Mouse (Mus musculus) gastrocnemius, adult 8-10 months (tissue): ENCODE data around the gene Atf6b. TPM values are rescaled to one million over a fixed set of nuclear protein-coding genes. Genes with fewer than 3 reads are reported as not detected.
A peak's percentile ranks its signal among the peaks of the same experiment; 100 is the strongest.

Experiments
- DNase-seq, 2 experiments: peaks; one replicate each; pipeline ENCODE4 v3.0.0; 2022; ENCODE audit warnings: low spot score in 2 of 2
- total RNA-seq, 4 experiments: library from RNA; stranded (reverse); gene quantifications; 2 replicates each; pipeline ENCODE4 v1.2.4; 2022

Atf6b gene
- total RNA-seq, 4 experiments from 2014 or later = 5.4 to 7.6 (median 6.3) TPM

- peak; percentile 46 to 63 for DNase-seq
Observed at GRCm38 (mm10) chr17:34690458-34690857, 43.5 kb downstream of the Atf6b start.

- peak; percentile 84 to 90 for DNase-seq
Observed at GRCm38 (mm10) chr17:34692906-34693305, 46.0 kb downstream of the Atf6b start.

- DNase-seq = no peak
Observed at GRCm38 (mm10) chr17:34699575-34700408, 52.8 kb downstream of the Atf6b start.

- no peak for DNase-seq
Observed at GRCm38 (mm10) chr17:34700671-34701071, 53.7 kb downstream of the Atf6b start.

Other genes with a start within 250 kb of the Atf6b start
- not detected for gene BC051142, start 248.3 kb upstream of the Atf6b start, total RNA-seq
- not detected for gene Btnl4, start 169.8 kb upstream of the Atf6b start, total RNA-seq
- not detected for gene Btnl6, start 129.8 kb upstream of the Atf6b start, total RNA-seq
- 1 to 10 TPM; 4.6 to 8.2 (median 5.7) TPM for gene Notch4, start 82.9 kb upstream of the Atf6b start, total RNA-seq
- 1 to 10 TPM in 1 of 4 experiments, under 1 TPM in 3; 0.53 to 1.8 (median 0.77) TPM for gene Gpsm3, start 57.3 kb upstream of the Atf6b start, total RNA-seq
- gene Pbx2, start 55.9 kb upstream of the Atf6b start, total RNA-seq = 10 to 100 TPM in 3 of 4 experiments, 1 to 10 TPM in 1; 9.1 to 15.4 (median 13.8) TPM
- gene Ager, start 49.3 kb upstream of the Atf6b start, total RNA-seq = under 1 TPM in 1 of 4 experiments, not detected in 3; 0.19 TPM
- gene Rnf5, start 43.5 kb upstream of the Atf6b start, total RNA-seq = 10 to 100 TPM; 20.2 to 23.9 (median 22.7) TPM
- 100 to 1,000 TPM in 2 of 4 experiments, 10 to 100 TPM in 2; 89.5 to 104 (median 97.0) TPM for gene Agpat1, start 42.9 kb upstream of the Atf6b start, total RNA-seq
- gene Egfl8, start 31.2 kb upstream of the Atf6b start, total RNA-seq = 1 to 10 TPM in 3 of 4 experiments, under 1 TPM in 1; 0.77 to 1.4 (median 1.1) TPM
- 10 to 100 TPM; 38.0 to 40.7 (median 39.9) TPM for gene Ppt2, start 18.6 kb upstream of the Atf6b start, total RNA-seq
- gene Prrt1, start 17.6 kb upstream of the Atf6b start, total RNA-seq = under 1 TPM in 3 of 4 experiments, not detected in 1; 0.12 to 0.35 (median 0.25) TPM
- gene Fkbpl, start 2.4 kb upstream of the Atf6b start, total RNA-seq = 1 to 10 TPM; 5.3 to 9.4 (median 8.9) TPM
- 10 to 100 TPM; 18.1 to 27.4 (median 23.3) TPM for gene Tnxb, start 23.4 kb downstream of the Atf6b start, total RNA-seq
- 10 to 100 TPM in 1 of 4 experiments, 1 to 10 TPM in 3; 1.3 to 10.9 (median 4.9) TPM for gene C4b, start 96.7 kb downstream of the Atf6b start, total RNA-seq
- gene Cyp21a1, start 157.4 kb downstream of the Atf6b start, total RNA-seq = 1 to 10 TPM in 1 of 4 experiments, under 1 TPM in 1, not detected in 2; 0.34 to 3.1 TPM
- gene Stk19, start 189.8 kb downstream of the Atf6b start, total RNA-seq = 1 to 10 TPM; 5.6 to 8.0 (median 6.9) TPM
- gene Dxo, start 189.9 kb downstream of the Atf6b start, total RNA-seq = 1 to 10 TPM; 7.3 to 9.9 (median 8.6) TPM
- gene Skiv2l, start 203.1 kb downstream of the Atf6b start, total RNA-seq = 10 to 100 TPM; 21.3 to 23.4 (median 21.9) TPM
- gene Nelfe, start 203.2 kb downstream of the Atf6b start, total RNA-seq = 10 to 100 TPM in 1 of 4 experiments, 1 to 10 TPM in 3; 7.6 to 10.4 (median 8.9) TPM
- 1 to 10 TPM in 3 of 4 experiments, under 1 TPM in 1; 0.56 to 6.3 (median 2.8) TPM for gene Cfb, start 215.4 kb downstream of the Atf6b start, total RNA-seq
- gene Zbtb12, start 232.3 kb downstream of the Atf6b start, total RNA-seq = 1 to 10 TPM; 7.3 to 7.9 (median 7.6) TPM
- gene Gm20547, start 234.9 kb downstream of the Atf6b start, total RNA-seq = not detected